Mouse (Mus musculus): ENCODE results near the gene Fbxo3.
"Not testable (repeated sequence)": the region's sequence is repeated elsewhere in the genome, so short reads cannot be mapped to it uniquely, and the experiment has no call there.

Gene Fbxo3

DNA sequence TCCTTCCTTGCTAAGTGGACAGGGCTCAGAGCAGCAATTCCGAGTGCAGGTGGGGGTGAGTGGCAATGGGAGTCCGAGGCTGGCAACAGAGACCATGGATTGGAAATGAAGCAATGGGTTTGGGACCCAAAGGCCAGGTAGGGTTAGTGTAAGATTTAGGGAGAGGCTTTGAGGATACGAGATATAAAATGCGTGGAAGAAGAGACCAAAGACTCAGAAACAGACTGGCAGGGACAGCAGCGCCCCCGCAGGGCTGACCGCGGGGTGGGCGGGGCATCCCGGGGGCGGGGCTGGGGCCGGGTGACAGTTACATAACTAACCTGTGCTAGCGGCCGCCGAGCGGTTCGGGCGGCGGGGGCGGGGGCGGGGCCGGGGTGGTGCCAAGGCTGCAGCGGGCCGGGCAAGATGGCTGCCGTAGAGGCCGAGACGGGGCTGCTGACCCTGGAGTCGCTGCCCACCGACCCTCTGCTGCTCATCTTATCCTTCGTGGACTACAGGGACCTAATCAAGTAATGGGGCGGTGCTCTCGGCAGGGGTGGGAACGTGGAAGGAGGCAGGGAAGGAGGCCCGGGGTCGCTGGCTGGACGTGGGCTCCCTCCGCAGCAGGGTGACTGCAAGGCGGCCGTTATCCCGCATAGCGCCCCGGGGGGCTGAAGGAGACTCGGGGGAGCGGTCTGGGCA is at the start of gene Fbxo3:
Fbxo3 (plus strand) TSS at position 264 of the 681 bp plus-strand sequence.
- DNase-seq: peak; percentile 93

DNA sequence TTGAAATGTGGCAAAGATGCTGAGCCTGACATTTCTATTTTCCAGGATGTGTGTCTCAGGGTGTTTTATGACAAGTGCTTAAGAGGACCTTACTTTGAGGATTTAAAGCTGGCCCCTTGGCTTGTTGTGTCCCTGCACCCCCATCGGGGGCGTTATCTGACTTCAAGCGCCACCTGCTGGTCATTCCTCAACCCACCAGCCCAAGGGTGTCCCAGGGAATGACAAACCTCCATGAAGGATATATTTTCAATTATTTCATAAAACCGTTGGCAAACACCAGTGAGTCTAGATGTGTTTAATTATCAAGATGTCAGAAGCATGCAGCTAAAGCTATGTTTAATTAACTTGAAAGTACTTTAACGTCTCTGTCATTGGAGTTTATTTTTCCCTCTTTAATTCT is 45.3 kb upstream of the Fbxo3 start:
- peak; percentile 71 for DNase-seq

DNA sequence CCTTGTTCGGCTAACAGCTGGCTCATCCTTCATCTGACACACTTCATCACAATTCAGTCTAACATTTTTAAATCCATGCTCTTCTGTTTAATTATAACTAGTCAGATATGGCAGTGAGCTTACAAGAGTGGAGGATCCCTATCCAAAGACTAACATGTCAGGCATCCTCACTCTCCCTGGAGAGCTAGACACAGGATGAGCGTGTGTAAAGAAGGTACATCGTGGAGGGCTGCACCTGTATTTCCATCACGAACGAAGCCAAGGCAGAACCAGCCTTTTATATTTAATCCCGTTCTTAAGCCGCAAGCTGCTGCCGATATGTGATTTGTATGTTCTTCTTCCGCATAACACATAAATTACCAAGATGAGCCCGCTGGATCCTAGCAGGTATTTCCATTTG is 44.4 kb upstream of the Fbxo3 start:
- no peak for DNase-seq

DNA sequence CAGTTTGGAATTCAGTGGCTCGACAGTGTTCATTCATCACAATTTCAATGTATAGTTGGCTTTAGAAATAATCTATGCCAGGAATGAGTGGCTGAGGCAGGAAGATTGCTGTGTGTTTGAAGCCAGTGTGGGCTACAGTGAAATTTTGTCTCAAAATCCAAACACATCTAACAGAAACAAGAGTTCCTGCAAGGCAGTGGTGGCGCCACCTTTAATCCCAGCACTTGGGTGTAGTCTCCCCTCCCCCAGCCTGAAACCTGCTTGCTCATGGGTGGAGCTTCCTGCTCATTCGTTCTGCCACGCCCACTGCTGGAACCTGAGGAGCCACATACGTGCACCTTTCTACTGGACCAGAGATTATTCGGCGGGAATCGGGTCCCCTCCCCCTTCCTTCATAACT is 39.9 kb upstream of the Fbxo3 start:
- DNase-seq: not testable (repeated sequence)

DNA sequence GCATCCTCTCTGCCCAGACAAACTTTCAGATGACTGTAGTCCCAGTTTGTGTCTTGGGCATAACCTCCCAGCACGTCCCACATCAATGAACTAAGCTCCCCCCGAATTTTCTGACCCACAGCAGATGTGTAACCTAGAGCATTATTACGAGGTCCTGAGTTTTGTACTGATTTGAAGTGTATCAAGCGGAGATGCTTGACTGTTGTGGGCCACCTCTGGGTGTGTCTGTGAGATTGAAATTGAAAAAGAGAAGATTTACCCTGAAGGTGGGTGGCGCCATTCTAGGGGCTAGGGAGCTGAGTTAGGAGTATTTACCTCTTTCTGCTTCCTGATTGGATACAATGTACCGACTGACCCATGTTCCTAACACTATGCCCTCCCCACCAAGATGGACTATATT is 37.8 kb upstream of the Fbxo3 start:
- DNase-seq: no peak

DNA sequence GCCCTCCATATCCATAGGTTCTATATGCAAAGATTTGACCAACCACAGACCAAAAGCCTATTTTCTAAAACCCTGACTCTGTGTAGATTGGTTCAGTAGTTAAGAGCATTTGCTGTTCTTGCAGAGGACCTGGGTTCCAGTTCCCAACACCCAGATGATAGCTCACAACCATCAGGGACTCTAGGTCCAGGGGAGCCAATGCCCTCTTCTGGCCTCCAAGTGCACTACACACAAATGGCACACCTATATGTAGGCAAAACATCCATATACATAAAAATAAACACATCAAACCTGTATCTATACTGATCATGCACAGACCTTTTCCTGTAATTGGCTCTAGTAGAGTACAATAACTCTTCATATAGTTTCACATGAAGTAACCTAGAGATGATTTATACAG is 36.2 kb upstream of the Fbxo3 start:
- DNase-seq: no peak

DNA sequence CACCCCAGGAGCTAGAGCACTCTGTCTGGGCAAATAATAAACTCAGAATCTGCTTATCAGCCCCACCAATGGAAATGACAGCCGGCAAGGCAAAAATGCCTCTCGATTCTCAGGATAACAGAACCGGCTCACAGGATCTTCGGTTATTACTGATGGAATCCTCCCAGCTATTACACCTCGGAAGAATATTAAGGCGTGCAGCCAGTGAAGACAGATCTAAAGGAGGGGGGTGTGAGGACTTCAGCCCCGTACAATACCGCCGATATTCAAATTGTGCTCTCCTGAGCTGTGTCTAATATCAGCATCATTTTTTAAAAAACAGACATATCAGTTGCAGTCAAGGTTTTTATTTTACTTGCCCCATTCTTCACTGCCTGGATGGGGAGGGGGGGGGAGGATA is 35.4 kb upstream of the Fbxo3 start:
- no peak for DNase-seq

DNA sequence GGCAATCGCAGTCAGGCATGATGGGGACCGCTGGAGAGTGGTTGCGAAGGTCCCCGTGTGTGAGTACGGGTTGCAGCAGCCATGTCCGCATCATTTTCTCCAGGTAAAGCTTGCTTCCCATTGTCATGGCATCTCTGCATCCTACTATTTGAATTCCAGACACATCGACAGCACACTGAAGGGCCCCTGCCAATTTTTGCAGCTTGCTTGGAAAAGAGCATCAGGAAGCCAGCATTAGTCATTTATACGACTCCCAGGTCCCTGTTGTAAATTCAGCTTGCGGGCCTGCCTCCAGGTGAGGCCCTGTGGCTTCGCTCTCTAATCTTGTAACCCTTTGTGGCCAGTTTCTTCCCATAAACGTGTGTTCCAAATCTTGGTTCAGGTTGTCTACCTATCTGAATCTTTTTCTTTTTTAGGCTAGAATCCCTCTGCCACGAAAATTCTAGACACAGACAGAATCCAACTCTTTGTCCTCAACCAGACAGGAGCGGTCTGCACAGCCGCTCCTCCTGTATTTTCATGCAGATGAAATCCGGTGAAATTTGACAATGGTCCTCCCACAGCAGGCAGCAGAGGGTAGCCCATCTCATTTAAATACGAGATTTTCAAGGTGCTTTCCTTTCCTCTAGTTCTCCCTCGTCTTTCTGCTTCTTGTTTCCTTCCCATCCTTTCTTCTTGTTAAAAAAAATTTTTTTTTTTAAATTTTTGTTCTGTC is 34.7 kb upstream of the Fbxo3 start:
- no peak for DNase-seq

DNA sequence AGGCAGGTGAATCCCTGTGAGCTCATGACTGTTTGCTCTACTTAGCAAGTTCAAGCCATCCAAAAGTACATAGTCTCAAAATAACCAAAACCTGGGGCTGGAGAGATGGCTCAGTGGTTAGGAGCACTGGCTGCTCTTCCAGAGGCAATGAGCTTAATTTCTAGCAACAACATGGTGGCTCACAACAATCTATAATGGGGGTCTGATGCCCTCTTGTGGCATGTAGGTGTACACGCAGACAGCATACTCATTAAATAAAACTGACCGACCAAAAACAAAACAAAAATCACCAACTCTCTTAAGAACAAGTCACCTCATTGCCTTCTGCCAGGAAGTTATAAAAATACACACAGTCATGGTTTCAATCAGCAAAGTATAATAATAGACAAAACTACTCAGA is 26.4 kb upstream of the Fbxo3 start:
- DNase-seq: no peak

DNA sequence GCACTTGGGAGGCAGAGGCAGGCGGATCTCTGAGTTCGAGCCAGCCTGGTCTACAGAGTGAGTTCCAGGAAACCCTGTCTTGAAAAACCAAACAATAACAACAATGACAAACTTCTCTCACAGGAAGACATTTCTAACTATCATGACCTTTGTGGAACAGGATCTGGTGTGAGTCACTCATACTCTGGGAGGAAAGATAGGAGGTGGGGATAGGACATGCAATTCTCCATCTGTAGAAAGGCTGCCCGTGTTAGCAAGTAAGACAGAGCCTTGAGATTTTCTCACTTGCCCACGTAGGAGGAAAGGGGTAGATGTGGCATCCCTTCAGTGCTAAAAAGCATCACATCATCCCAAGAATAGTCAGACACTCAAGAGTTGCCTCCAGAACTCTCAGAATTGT is 25.7 kb upstream of the Fbxo3 start:
- no peak for DNase-seq

DNA sequence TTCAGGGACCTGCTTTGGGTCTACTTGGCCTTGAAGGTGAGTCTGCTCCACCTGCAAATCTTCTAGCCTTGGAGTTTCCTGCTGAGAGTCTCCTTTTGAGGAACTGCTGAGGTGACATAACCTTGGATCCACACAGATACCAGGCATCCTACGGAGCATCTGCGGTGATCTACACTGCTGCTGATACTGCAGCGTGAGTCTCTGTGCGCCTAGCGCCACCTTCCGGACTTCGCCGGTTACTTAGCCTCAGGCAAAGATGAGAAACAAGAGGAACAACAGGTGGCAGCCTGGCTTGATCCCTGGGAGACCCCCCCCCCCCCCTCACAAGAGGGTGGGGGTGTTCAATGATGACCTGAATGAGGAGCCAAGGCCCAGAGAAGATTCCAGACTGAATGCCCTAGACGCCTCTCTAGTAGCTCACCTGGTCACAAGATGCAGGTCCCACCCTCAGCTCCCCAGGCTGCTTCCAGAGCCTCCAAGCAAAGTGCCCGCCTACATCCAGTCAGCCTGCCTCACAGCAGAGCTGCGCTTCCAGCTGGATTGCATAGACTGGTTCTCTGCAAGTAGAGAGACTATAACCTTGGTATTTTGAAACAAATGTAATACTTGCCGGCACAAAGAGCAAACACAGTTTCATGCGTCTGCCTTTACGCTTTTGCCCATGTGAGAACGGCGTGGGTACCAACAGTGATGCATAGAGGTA is 24.7 kb upstream of the Fbxo3 start:
- DNase-seq: peak; percentile 52

DNA sequence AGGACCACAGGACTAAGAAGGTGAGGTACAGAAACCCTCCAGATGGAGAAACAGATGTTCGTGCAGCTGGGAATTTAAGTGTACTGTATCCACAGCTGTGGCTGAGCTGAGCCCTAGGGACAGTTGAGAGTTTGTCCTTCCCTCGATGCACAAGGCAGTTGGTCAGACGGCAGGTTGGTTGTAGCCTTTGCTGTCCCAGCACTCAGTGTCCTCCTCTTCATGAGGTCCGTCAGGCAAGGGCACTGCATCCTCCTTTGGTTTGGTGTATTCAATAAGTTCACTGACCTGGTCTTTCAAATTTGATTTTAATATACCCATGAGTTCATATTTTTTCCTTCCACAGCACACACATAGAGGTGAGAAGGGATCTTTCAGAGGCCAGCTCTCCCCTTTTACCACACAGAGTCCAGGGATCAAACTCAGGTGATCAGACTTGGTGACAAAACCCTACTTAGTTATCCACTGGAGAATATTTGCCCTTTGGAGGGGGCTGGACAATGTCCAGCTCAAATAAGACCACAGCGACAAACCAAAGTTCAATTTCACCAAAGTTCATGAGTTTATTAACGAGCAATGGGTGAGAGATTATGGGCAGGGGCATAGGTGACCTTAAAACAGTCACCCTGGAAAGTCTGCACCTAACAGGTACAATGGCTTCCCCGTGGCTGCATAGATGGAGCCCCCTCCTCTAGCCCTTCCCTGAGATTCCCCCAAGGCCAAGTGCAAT is 19.6 kb upstream of the Fbxo3 start:
- no peak for DNase-seq

DNA sequence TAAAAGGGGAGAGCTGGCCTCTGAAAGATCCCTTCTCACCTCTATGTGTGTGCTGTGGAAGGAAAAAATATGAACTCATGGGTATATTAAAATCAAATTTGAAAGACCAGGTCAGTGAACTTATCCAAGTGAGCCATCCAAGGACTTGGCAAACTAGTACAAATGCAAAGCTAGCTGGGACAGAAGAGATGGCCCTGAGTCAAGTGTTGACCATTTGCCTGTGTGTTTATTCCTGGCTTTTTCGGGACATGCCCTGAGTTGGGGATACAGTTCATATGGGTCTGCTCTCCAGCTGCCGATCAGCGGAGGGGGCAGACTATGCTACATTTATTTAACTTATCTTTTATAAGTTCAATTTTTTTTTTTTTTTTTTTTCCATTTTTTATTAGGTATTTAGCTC is 18.7 kb upstream of the Fbxo3 start:
- not testable (repeated sequence) for DNase-seq

DNA sequence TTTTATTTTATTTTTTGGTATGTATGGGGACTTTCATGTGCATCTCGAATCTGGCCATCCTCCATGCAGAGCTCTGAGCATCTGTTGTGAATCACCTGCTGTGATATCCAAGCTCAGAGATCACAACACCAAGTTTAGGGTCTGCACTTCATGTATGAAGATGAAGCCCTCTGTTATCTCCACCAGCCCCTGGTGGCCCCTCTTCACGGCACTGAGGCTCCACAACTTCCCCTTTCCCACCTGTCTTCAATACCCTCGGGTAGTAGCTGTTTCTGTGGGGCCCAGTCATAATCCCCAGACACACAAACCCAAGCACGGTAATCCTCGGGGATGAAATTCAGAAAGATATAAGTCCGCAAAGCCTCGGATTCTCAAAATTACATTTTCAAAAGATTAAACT is 4.4 kb upstream of the Fbxo3 start:
- no peak for DNase-seq

DNA sequence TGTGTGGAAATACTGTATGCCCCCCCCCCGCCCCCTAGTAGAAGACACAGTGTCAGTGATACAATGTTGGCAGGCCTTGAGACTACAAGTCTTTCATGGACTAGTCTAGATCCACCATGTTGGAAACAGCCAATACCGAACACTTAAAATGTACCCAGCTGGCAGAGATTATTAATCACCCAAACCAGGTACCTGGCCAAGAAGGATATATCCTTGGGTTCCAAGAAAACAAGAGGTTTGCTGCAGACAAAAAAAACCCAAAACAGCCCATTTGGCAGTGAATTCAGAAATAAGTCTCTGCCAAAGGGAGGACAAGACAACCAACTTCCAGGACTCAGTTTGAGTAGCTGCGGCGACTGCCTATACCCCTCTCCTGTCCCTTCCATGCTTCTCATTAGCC is 2.9 kb upstream of the Fbxo3 start:
- DNase-seq: no peak

DNA sequence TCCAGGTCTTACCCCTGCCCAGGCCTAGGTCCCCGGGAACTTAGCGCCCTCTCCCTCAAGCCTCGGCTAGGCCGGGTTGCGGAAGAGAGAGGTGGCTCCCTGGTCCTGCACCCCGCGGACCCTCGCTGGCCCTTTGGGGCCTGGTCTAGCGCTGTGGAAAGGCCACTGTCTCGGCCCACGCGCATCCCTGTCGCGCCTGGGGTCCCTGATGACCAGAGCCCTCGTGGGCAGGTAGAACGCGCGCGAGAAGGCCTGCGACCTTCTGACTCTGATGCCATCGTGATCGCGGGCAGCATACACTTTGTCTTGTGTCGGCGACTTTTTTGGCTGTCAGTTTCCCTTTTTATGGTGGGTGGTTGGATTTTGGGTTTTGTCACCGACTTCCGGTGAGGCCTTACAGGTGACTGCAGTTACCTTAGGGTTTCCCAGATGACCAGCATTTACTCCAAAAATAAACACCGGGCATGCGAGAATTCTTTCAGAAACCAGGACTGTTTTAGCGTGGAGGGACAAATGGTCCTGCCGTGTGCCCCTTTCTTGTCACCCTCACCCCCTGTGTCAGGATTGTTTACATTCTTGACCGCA is 710 bp downstream of the Fbxo3 start, which contains the start of gene 4931422A03Rik:
4931422A03Rik (minus strand) TSS at position 223 of the 585 bp plus-strand sequence.
- DNase-seq: no peak

DNA sequence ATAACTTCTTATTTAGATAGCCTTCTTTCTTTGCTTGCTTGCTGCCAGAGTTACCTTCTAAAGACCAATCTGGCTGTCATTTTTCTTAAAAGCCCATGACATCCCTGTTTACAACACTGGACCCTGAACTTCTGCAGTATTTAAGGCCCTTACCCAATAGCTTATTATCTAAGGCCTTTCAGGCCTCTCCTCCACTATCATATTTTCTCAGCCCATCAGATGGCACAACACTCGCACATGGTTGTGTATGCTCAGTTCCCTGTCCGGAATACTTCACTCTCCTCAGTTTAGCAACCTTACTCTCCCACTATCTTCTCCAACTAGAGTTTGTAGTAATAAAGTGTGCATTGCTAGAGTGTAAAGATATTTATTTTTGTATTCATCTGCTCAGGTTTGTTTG is 1.6 kb downstream of the Fbxo3 start:
- no peak for DNase-seq

DNA sequence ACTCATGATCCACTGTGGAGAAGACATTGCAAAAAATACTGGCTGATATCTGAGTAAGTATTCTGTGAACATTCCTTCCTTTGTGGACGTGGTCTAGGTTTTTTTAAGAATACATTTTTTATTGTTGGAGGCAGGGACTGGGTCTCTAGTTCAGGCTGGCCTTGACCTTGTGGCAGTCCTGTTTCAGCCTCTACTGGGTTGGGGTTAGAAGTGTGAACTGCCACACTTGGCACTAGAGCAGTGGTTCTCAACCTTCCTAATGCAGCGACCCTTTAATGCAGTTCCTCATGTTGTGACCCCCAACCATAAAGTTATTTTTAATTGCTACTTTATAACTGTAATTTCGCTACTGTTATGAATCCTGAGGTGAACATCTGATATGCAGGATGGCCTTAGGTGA is 2.9 kb downstream of the Fbxo3 start:
- no peak for DNase-seq

DNA sequence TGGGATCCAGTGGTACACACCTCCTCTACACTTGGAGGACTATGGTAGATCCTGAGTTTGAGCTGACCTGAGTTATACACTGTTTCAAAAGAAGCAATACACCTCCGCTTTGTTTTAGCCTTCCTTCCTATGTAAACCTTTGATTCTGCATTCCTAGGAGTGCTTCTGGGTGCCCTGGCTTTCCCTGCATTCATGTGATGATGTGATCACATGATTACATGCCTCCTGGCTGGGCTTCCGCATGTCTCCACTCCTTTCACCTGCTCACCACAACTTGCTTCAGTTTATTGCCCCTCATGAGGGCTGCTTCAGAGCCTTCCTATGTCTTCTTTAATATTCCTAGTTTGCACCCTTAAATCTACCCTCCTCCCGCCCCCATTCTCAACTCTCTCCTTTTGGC is 4.5 kb downstream of the Fbxo3 start:
- DNase-seq: no peak

DNA sequence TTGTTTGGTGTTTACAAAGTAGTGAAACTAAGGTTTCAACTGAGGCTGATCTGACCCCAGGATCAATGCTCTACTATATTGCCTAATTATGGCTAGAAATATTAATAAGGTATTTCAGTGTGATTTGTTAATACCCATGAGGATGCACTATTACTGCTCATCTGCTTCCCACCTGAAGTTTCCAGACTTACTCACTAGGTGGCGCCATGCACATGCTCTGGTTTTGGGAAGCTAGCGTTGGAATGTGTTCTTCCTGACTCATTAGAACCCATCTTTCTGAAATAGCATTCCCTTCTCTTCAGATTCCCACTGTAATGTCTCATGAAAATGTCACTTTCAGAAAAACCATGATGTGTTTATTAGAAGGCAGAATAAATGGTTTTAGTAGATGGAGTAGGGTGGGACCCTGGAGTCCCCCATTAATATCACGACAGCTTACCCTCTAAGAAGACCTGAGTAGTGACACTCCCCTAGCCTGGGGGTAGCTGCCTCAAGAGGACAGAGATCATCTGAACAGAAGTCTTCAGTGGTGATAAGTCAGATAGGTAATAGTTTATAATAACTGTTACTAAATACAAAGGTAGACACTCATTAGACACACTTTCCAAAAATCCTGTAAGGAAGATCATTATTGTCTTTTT is 7.4 kb downstream of the Fbxo3 start:
- DNase-seq: peak; percentile 44

DNA sequence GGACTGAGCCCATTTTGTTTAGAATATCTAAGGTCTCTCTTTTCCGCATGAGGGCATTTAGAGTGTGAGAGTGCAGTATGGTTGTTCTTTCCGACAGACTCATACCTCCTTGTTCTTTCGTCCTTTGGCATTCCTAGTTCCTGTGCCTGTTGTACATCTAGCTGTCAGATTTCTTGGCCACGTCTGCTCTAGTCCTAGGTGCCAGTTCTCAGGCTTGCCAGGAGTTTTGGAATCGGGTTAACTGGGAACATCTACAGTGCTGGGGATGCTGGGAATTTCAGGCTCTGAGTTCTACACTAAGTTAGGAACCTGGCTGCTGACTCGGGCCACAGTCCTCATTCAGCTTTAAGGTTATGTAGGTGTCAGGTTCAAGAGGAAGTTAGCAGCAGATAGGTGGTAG is 8.1 kb downstream of the Fbxo3 start:
- no peak for DNase-seq

DNA sequence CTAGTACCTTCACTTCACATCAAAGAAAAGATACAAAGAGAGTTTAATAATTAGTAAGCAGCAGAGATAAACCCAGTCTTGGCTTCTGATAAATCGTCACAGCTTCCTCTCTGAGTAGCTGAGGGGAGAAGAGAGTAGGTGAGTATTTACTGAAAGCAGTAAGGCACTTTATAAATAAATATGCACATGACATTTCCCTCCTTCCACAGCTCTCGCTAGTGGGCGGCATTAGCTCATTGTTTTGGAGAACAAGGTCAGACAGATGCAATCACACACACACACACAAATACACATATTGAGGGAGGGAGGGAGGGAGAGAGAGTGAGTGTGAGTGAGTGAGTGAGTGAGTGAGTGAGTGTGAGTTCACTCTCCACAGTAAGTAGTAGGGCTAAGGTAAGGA is 8.8 kb downstream of the Fbxo3 start:
- no peak for DNase-seq

DNA sequence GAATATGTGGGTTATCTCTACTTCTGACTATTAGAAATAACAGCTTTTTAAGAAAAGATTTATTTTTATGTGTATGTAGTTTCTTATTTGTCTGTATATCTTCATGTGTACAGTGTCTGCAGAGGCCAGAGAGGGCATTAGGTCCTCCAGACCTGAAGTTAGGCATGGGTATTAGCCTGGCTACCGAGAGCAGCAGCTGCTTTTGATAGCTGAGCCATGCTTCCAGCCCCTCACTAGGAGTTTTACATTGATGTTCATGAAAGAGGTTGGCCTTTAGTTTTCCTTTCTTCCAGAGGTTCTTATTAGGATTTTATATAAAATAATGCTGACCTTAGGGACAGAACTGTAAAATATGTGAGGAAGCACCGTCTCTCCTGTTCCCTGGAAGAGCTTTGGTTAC is 10.7 kb downstream of the Fbxo3 start:
- DNase-seq: no peak

Data from thymus, postnatal 14 days (tissue).